Mouse (Mus musculus): ENCODE results near the gene Olfr569. TPM values are rescaled to one million over a fixed set of nuclear protein-coding genes. Genes with fewer than 3 reads are reported as not detected.

Gene Olfr569
- total RNA-seq (2023): not detected

GRCm38 (mm10) chr7:102890782-102891181 is at the start of gene Olfr569:
TSS of gene Olfr569 (minus strand) at chr7:102890882.

GRCm38 (mm10) chr7:102924109-102924508 is 33.4 kb upstream of the Olfr569 start, which contains the start of gene Olfr572:
TSS of gene Olfr572 (plus strand) at chr7:102924409.

GRCm38 (mm10) chr7:102917032-102917875 is 26.6 kb upstream of the Olfr569 start, which contains the start of gene Olfr571:
TSS of gene Olfr571 (minus strand) at chr7:102917536.

GRCm38 (mm10) chr7:102876822-102877221 is 13.9 kb downstream of the Olfr569 start, which contains the start of gene Olfr568:
TSS of gene Olfr568 (plus strand) at chr7:102877122.

GRCm38 (mm10) chr7:102858665-102859064 is 32.0 kb downstream of the Olfr569 start, which contains the start of gene Olfr566:
TSS of gene Olfr566 (minus strand) at chr7:102858765.

Other genes with a start within 250 kb of the Olfr569 start
- gene Olfr555, start 232.1 kb downstream of the Olfr569 start, total RNA-seq (2023): not detected
- gene Olfr556, start 226.0 kb downstream of the Olfr569 start, total RNA-seq (2023): not detected
- gene Trim68, start 203.6 kb downstream of the Olfr569 start, total RNA-seq (2023): 10 to 100 TPM; 12.1 to 15.4 TPM
- gene Olfr557, start 195.0 kb downstream of the Olfr569 start, total RNA-seq (2023): not detected
- gene Olfr558, start 188.7 kb downstream of the Olfr569 start, total RNA-seq (2023): not detected
- not detected for gene Olfr33, start 171.8 kb downstream of the Olfr569 start, total RNA-seq (2023)
- gene Olfr559, start 163.4 kb downstream of the Olfr569 start, total RNA-seq (2023): not detected
- not detected for gene Olfr560, start 131.5 kb downstream of the Olfr569 start, total RNA-seq (2023)
- not detected for gene Olfr78, start 131.4 kb downstream of the Olfr569 start, total RNA-seq (2023)
- gene Olfr561, start 119.7 kb downstream of the Olfr569 start, total RNA-seq (2023): not detected
- not detected for gene Olfr564, start 87.4 kb downstream of the Olfr569 start, total RNA-seq (2023)
- not detected for gene Olfr566, start 32.1 kb downstream of the Olfr569 start, total RNA-seq (2023)
- gene Olfr568, start 13.8 kb downstream of the Olfr569 start, total RNA-seq (2023): not detected
- gene Olfr570, start 3.7 kb upstream of the Olfr569 start, total RNA-seq (2023): not detected
- gene Olfr571, start 26.7 kb upstream of the Olfr569 start, total RNA-seq (2023): under 1 TPM; 0.12 to 0.17 TPM
- gene Olfr572, start 33.5 kb upstream of the Olfr569 start, total RNA-seq (2023): not detected
- gene Olfr573-ps1, start 51.7 kb upstream of the Olfr569 start, total RNA-seq (2023): not detected
- gene Olfr574, start 57.6 kb upstream of the Olfr569 start, total RNA-seq (2023): not detected
- gene Olfr575, start 67.9 kb upstream of the Olfr569 start, total RNA-seq (2023): not detected
- gene Olfr576, start 71.8 kb upstream of the Olfr569 start, total RNA-seq (2023): not detected
- gene Olfr577, start 85.1 kb upstream of the Olfr569 start, total RNA-seq (2023): not detected
- gene Olfr578, start 98.4 kb upstream of the Olfr569 start, total RNA-seq (2023): not detected
- gene Olfr582, start 147.1 kb upstream of the Olfr569 start, total RNA-seq (2023): not detected
- not detected for gene Olfr583, start 160.4 kb upstream of the Olfr569 start, total RNA-seq (2023)
- not detected for gene Olfr584, start 191.0 kb upstream of the Olfr569 start, total RNA-seq (2023)
- gene Olfr585, start 206.8 kb upstream of the Olfr569 start, total RNA-seq (2023): not detected
- not detected for gene Olfr586, start 234.8 kb upstream of the Olfr569 start, total RNA-seq (2023)
- gene Olfr588-ps1, start 250.0 kb upstream of the Olfr569 start, total RNA-seq (2023): not detected